Mouse (Mus musculus) stomach, embryonic 14.5 days (tissue): Measurements from ENCODE around the gene Dctn5. TPM values are rescaled to one million over a fixed set of nuclear protein-coding genes. Genes with fewer than 3 reads are reported as not detected.

ENCODE experiments used
- ATAC-seq: fragments of 200-750 bp; cut with Nextera tagmentation; 2 replicates; pipeline ENCODE4 v1.8.0; 2017; ENCODE audit warnings: low read depth, moderate TSS enrichment; ENCODE audit not compliant: insufficient number of reproducible peaks, insufficient read depth, low FRiP score
- H3K27ac ChIP-seq: fragments of 300-500 bp; sonication (generic); 2 replicates; pipeline ENCODE4 v1.5.1; 2014; ENCODE audit warnings: mild to moderate bottlenecking, low read length, moderate library complexity, mixed read lengths
- H3K27me3 ChIP-seq: fragments of 300-500 bp; sonication (generic); 2 replicates; pipeline ENCODE4 v1.6.1; 2014; ENCODE audit warnings: low read length, control low read depth, mixed read lengths; ENCODE audit not compliant: control insufficient read depth, insufficient read depth
- H3K36me3 ChIP-seq: fragments of 300-500 bp; sonication (generic); 2 replicates; pipeline ENCODE4 v1.6.1; 2014; ENCODE audit warnings: mild to moderate bottlenecking, control low read depth, low read length, moderate library complexity, mixed read lengths; ENCODE audit not compliant: control insufficient read depth, insufficient read depth
- H3K4me1 ChIP-seq: fragments of 300-500 bp; sonication (generic); 2 replicates; pipeline ENCODE4 v1.6.1; 2014; ENCODE audit warnings: low read length, control low read depth, mixed read lengths; ENCODE audit not compliant: control insufficient read depth, insufficient read depth
- H3K4me2 ChIP-seq: fragments of 300-500 bp; sonication (generic); replicated peaks from 2 replicates; pipeline ENCODE4 v1.6.1; 2014; ENCODE audit warnings: low read depth, low read length, control low read depth
- H3K4me3 ChIP-seq: fragments of 300-500 bp; sonication (generic); 2 replicates; pipeline ENCODE4 v1.5.1; 2014; ENCODE audit warnings: low read depth, low read length, control low read depth
- H3K9ac ChIP-seq: fragments of 300-500 bp; sonication (generic); replicated peaks from 2 replicates; pipeline ENCODE4 v1.6.1; 2014; ENCODE audit warnings: low read depth, mild to moderate bottlenecking, control low read depth, low read length, moderate library complexity, mixed read lengths
- H3K9me3 ChIP-seq: fragments of 300-500 bp; sonication (generic); 2 replicates; pipeline ENCODE4 v1.6.1; 2016; ENCODE audit warnings: low read depth, low read length, control low read depth; ENCODE audit not compliant: control insufficient read depth
- WGBS: fragments of 180-500 bp; shearing (Covaris S2); extraction: QIAGEN DNeasy Blood & Tissue Kit; methylation state at CpG from one replicate; pipeline ENCODE4 v1.1.7; 2014; 5-methylcytosine and 5-hydroxymethylcytosine counted together
- polyA plus RNA-seq: library from polyadenylated mRNA; unstranded; fragments of >200 nt; fragmentation: Nextera tagmentation; extraction: Ambion mirVana; gene quantifications from 2 replicates; pipeline ENCODE4 v1.2.1, GENCODE M21; 2014

The Dctn5 gene
- polyA plus RNA-seq, 1 experiment from 2014 or later = 129 TPM

- no peak overlapping the region for H3K4me2 ChIP-seq
- no peak overlapping the region for H3K4me3 ChIP-seq
- H3K27me3 ChIP-seq = no peaks in the 10 kb centered on the region
- no peak overlapping the region for H3K27ac ChIP-seq
- H3K9me3 ChIP-seq = no peaks in the 10 kb centered on the region
- no peak for ATAC-seq
- no peaks in the 10 kb centered on the region for H3K4me1 ChIP-seq
- WGBS = 96% methylated on average over 6 of the region's 6 CpGs
- H3K9ac ChIP-seq = no peak overlapping the region
- H3K36me3 ChIP-seq = peaks cover 18% of the 10 kb centered on the region; the same call in 1 of the 2 replicates
These were observed 24.6 kb upstream of the Dctn5 start for GRCm38 (mm10) chr7:122108206-122108605.

- H3K36me3 ChIP-seq = peaks cover 32% of the 10 kb centered on the region
- no peak overlapping the region for H3K4me2 ChIP-seq
- H3K27ac ChIP-seq = no peak overlapping the region
- no peak overlapping the region for H3K9ac ChIP-seq
- WGBS = 86% methylated on average over 4 of the region's 4 CpGs
- H3K9me3 ChIP-seq = no peaks in the 10 kb centered on the region
- no peak for ATAC-seq
- H3K4me3 ChIP-seq = no peak overlapping the region
- H3K27me3 ChIP-seq = no peaks in the 10 kb centered on the region
- H3K4me1 ChIP-seq = no peaks in the 10 kb centered on the region
These were observed 9.3 kb upstream of the Dctn5 start for GRCm38 (mm10) chr7:122123518-122123917.

GRCm38 (mm10) chr7:122125636-122126035 lies 7.2 kb upstream of the Dctn5 start:
- 77% methylated on average over 8 of the region's 8 CpGs for WGBS
- H3K4me1 ChIP-seq = no peaks in the 10 kb centered on the region
- H3K4me2 ChIP-seq = no peak overlapping the region
- no peak overlapping the region for H3K4me3 ChIP-seq
- no peaks in the 10 kb centered on the region for H3K9me3 ChIP-seq
- no peak overlapping the region for H3K27ac ChIP-seq
- no peaks in the 10 kb centered on the region for H3K27me3 ChIP-seq
- ATAC-seq = no peak
- no peak overlapping the region for H3K9ac ChIP-seq
- peaks cover 27% of the 10 kb centered on the region for H3K36me3 ChIP-seq

- no peak for ATAC-seq
- H3K27me3 ChIP-seq = no peaks in the 10 kb centered on the region
- H3K9ac ChIP-seq = no peak overlapping the region
- peaks cover 23% of the 10 kb centered on the region for H3K36me3 ChIP-seq
- no peaks in the 10 kb centered on the region for H3K4me1 ChIP-seq
- H3K27ac ChIP-seq = no peak overlapping the region
- no peaks in the 10 kb centered on the region for H3K9me3 ChIP-seq
- 96% methylated on average over 11 of the region's 11 CpGs for WGBS
- no peak overlapping the region for H3K4me2 ChIP-seq
- no peak overlapping the region for H3K4me3 ChIP-seq
These were observed 5.9 kb upstream of the Dctn5 start for GRCm38 (mm10) chr7:122126946-122127345.

GRCm38 (mm10) chr7:122131834-122132233 lies 1.0 kb upstream of the Dctn5 start:
- no peak overlapping the region for H3K27ac ChIP-seq
- no peaks in the 10 kb centered on the region for H3K9me3 ChIP-seq
- no peak for ATAC-seq
- H3K9ac ChIP-seq = peak overlapping the region; percentile 81; the same call in 1 of the 2 replicates
- peak overlapping the region; percentile 70 for H3K4me2 ChIP-seq
- no peaks in the 10 kb centered on the region for H3K4me1 ChIP-seq
- H3K27me3 ChIP-seq = no peaks in the 10 kb centered on the region
- H3K36me3 ChIP-seq = peaks cover 24% of the 10 kb centered on the region
- peak overlapping the region; percentile 91 for H3K4me3 ChIP-seq

- WGBS = 17% methylated on average over 8 of the region's 8 CpGs
- Histone ChIP-seq H3K27me3 (no peaks in the 10 kb centered on the region), H3K27ac (no peak overlapping the region), H3K36me3 (peaks cover 25% of the 10 kb centered on the region), H3K9ac (peak overlapping the region; percentile 66), H3K4me3 (peak overlapping the region; percentile 91), H3K9me3 (no peaks in the 10 kb centered on the region), H3K4me2 (peak overlapping the region; percentile 67), H3K4me1 (no peaks in the 10 kb centered on the region)
- no peak; the same call in 1 of the 2 replicates for ATAC-seq
These were observed 441 bp downstream of the Dctn5 start for GRCm38 (mm10) chr7:122133338-122133625.

GRCm38 (mm10) chr7:122135070-122135469 lies 2.2 kb downstream of the Dctn5 start:
- no peaks in the 10 kb centered on the region for H3K4me1 ChIP-seq
- H3K9me3 ChIP-seq = no peaks in the 10 kb centered on the region
- H3K4me3 ChIP-seq = no peak overlapping the region
- ATAC-seq = no peak
- H3K27ac ChIP-seq = no peak overlapping the region
- H3K27me3 ChIP-seq = no peaks in the 10 kb centered on the region
- peaks cover 43% of the 10 kb centered on the region for H3K36me3 ChIP-seq
- 74% methylated on average over 10 of the region's 10 CpGs for WGBS
- no peak overlapping the region for H3K4me2 ChIP-seq
- H3K9ac ChIP-seq = no peak overlapping the region

- H3K36me3 ChIP-seq = peaks cover 55% of the 10 kb centered on the region
These were observed 4.2 kb downstream of the Dctn5 start for GRCm38 (mm10) chr7:122137071-122137470.

GRCm38 (mm10) chr7:122138190-122138589 lies 5.3 kb downstream of the Dctn5 start:
- Histone ChIP-seq H3K27me3 (no peaks in the 10 kb centered on the region), H3K4me2 (no peak overlapping the region), H3K4me3 (no peak overlapping the region), H3K4me1 (no peaks in the 10 kb centered on the region), H3K36me3 (peaks cover 65% of the 10 kb centered on the region), H3K27ac (no peak overlapping the region), H3K9ac (no peak overlapping the region), H3K9me3 (no peaks in the 10 kb centered on the region)
- no peak for ATAC-seq
- 95% methylated on average over 5 of the region's 5 CpGs for WGBS

More at GRCm38 (mm10) chr7:122137071-122137470, 4.2 kb downstream of the Dctn5 start:
- no peak for ATAC-seq
- Histone ChIP-seq H3K4me3 (no peak overlapping the region), H3K4me1 (no peaks in the 10 kb centered on the region), H3K27me3 (no peaks in the 10 kb centered on the region), H3K27ac (no peak overlapping the region), H3K4me2 (no peak overlapping the region), H3K9ac (no peak overlapping the region), H3K9me3 (no peaks in the 10 kb centered on the region)
